Mouse (Mus musculus) spleen, adult 18-20 months (tissue): Measurements from ENCODE around the gene Casq1.
"Not testable (repeated sequence)": the region's sequence is repeated elsewhere in the genome, so short reads cannot be mapped to it uniquely, and the experiment has no call there.

Experiments used
- DNase-seq, 2 experiments: peaks; one replicate each; pipeline ENCODE4 v3.0.0; 2022; ENCODE audit warnings: mixed read lengths in 2 of 2

Gene Casq1

GRCm38 (mm10) chr1:172219451-172220406, at the start of gene Casq1:
Gene Casq1 (minus strand): TSS chr1:172219868.
- DNase-seq: no peak

- DNase-seq: no peak
These were observed 41.9 kb upstream of the Casq1 start, which contains the start of gene Igsf8 for GRCm38 (mm10) chr1:172261477-172262078. Gene Igsf8 (plus strand): TSS chr1:172261641.

GRCm38 (mm10) chr1:172258314-172258713, 38.6 kb upstream of the Casq1 start, which contains the start of gene Atp1a4:
Gene Atp1a4 (minus strand): TSS chr1:172258414.
- no peak for DNase-seq

- DNase-seq: peak in 1 of 2 experiments; percentile 22
These were observed 28.0 kb upstream of the Casq1 start for GRCm38 (mm10) chr1:172247679-172248078.

- DNase-seq: no peak
These were observed 27.5 kb upstream of the Casq1 start for GRCm38 (mm10) chr1:172247216-172247615.

GRCm38 (mm10) chr1:172244645-172245044, 25.0 kb upstream of the Casq1 start:
- DNase-seq: not testable (repeated sequence)

- no peak for DNase-seq
These were observed 24.0 kb upstream of the Casq1 start for GRCm38 (mm10) chr1:172243547-172244205.

GRCm38 (mm10) chr1:172242401-172242800, 22.7 kb upstream of the Casq1 start:
- no peak for DNase-seq

GRCm38 (mm10) chr1:172240945-172241708, 21.5 kb upstream of the Casq1 start:
- DNase-seq: no peak

GRCm38 (mm10) chr1:172229215-172229614, 9.5 kb upstream of the Casq1 start:
- no peak for DNase-seq

GRCm38 (mm10) chr1:172228209-172228608, 8.5 kb upstream of the Casq1 start:
- DNase-seq: no peak

- no peak for DNase-seq
These were observed 1.8 kb upstream of the Casq1 start for GRCm38 (mm10) chr1:172221297-172222063.

- no peak for DNase-seq
These were observed 746 bp upstream of the Casq1 start for GRCm38 (mm10) chr1:172220414-172220813.

- no peak for DNase-seq
These were observed 1.3 kb downstream of the Casq1 start for GRCm38 (mm10) chr1:172218164-172218910.

GRCm38 (mm10) chr1:172217148-172217547, 2.5 kb downstream of the Casq1 start:
- peak; percentile 90 to 94 for DNase-seq

GRCm38 (mm10) chr1:172214748-172215147, 4.9 kb downstream of the Casq1 start:
- no peak for DNase-seq

- DNase-seq: no peak
These were observed 5.9 kb downstream of the Casq1 start for GRCm38 (mm10) chr1:172213771-172214170.

- DNase-seq: no peak
These were observed 6.9 kb downstream of the Casq1 start for GRCm38 (mm10) chr1:172212776-172213175.

GRCm38 (mm10) chr1:172207111-172207584, 12.5 kb downstream of the Casq1 start:
- no peak for DNase-seq

GRCm38 (mm10) chr1:172206141-172206917, 13.3 kb downstream of the Casq1 start, which contains the start of gene Pea15a:
Gene Pea15a (minus strand): TSS chr1:172206804.
- peak; percentile 66 to 70 for DNase-seq
